Mouse (Mus musculus): ENCODE measurements around the gene Taf3. TPM values are rescaled to one million over a fixed set of nuclear protein-coding genes. Genes with fewer than 3 reads are reported as not detected.

Taf3 gene
- polyA plus RNA-seq (2015; fragmentation: Nextera tagmentation; extraction: Ambion mirVana): 11.7 and 13.3 TPM in 2 replicates

GRCm38 (mm10) chr2:10048461-10048860, at the start of gene Taf3:
Taf3 (minus strand) TSS chr2:10048596.
- Histone ChIP-seq H3K27ac (ENCODE audit: low read length) (peak within 1 kb of the TSS; percentile 31; the same call in 1 of the 2 replicates), H3K27me3 (ENCODE audit: control insufficient read depth, insufficient read depth, low read depth, low read length) (no peaks in the 10 kb centered on the region), H3K9ac (ENCODE audit: low read length) (peak within 1 kb of the TSS; percentile 89), H3K4me2 (ENCODE audit: low read depth, low read length) (peak within 1 kb of the TSS; percentile 85), H3K4me1 (replicated peaks; ENCODE audit: control insufficient read depth, insufficient read depth, low read length) (peaks cover 5% of the 10 kb centered on the region; the same call in 1 of the 2 replicates), H3K4me3 (ENCODE audit: low read length) (peak within 1 kb of the TSS; percentile 94), H3K9me3 (ENCODE audit: control insufficient read depth, low read length) (no peaks in the 10 kb centered on the region), H3K36me3 (ENCODE audit: control insufficient read depth, insufficient read depth, low read length) (no peaks in the 10 kb centered on the region)
- under 1% methylated on average over 32 of the region's 36 CpGs for WGBS
- ATAC-seq (ENCODE audit: low read depth): peak; percentile 95

GRCm38 (mm10) chr2:10094327-10095100, 46.1 kb upstream of the Taf3 start:
- H3K4me2 ChIP-seq (ENCODE audit: low read depth, low read length): no peak overlapping the region
- no peaks in the 10 kb centered on the region for H3K27me3 ChIP-seq (ENCODE audit: control insufficient read depth, insufficient read depth, low read depth, low read length)
- H3K4me1 ChIP-seq (replicated peaks; ENCODE audit: control insufficient read depth, insufficient read depth, low read length): no peaks in the 10 kb centered on the region
- no peak for ATAC-seq (ENCODE audit: low read depth)
- no peak overlapping the region for H3K27ac ChIP-seq (ENCODE audit: low read length)
- peaks cover 27% of the 10 kb centered on the region for H3K36me3 ChIP-seq (ENCODE audit: control insufficient read depth, insufficient read depth, low read length)
- no peaks in the 10 kb centered on the region for H3K9me3 ChIP-seq (ENCODE audit: control insufficient read depth, low read length)
- 66% methylated on average over 14 of the region's 14 CpGs for WGBS
- H3K9ac ChIP-seq (ENCODE audit: low read length): no peak overlapping the region
- H3K4me3 ChIP-seq (ENCODE audit: low read length): no peak overlapping the region

- Histone ChIP-seq H3K9ac (ENCODE audit: low read length) (no peak overlapping the region), H3K27me3 (ENCODE audit: control insufficient read depth, insufficient read depth, low read depth, low read length) (no peaks in the 10 kb centered on the region), H3K36me3 (ENCODE audit: control insufficient read depth, insufficient read depth, low read length) (peaks cover 30% of the 10 kb centered on the region), H3K27ac (ENCODE audit: low read length) (no peak overlapping the region), H3K9me3 (ENCODE audit: control insufficient read depth, low read length) (no peaks in the 10 kb centered on the region), H3K4me3 (ENCODE audit: low read length) (no peak overlapping the region), H3K4me2 (ENCODE audit: low read depth, low read length) (no peak overlapping the region), H3K4me1 (replicated peaks; ENCODE audit: control insufficient read depth, insufficient read depth, low read length) (no peaks in the 10 kb centered on the region)
- ATAC-seq (ENCODE audit: low read depth): no peak
- WGBS: 84% methylated on average over 8 of the region's 8 CpGs
These were observed 39.0 kb upstream of the Taf3 start for GRCm38 (mm10) chr2:10087256-10087850.

- Histone ChIP-seq H3K4me2 (ENCODE audit: low read depth, low read length) (no peak overlapping the region), H3K36me3 (ENCODE audit: control insufficient read depth, insufficient read depth, low read length) (peaks cover 8% of the 10 kb centered on the region), H3K27me3 (ENCODE audit: control insufficient read depth, insufficient read depth, low read depth, low read length) (no peaks in the 10 kb centered on the region), H3K27ac (ENCODE audit: low read length) (no peak overlapping the region), H3K9me3 (ENCODE audit: control insufficient read depth, low read length) (no peaks in the 10 kb centered on the region), H3K4me3 (ENCODE audit: low read length) (no peak overlapping the region), H3K4me1 (replicated peaks; ENCODE audit: control insufficient read depth, insufficient read depth, low read length) (peaks cover 21% of the 10 kb centered on the region), H3K9ac (ENCODE audit: low read length) (no peak overlapping the region)
- no peak for ATAC-seq (ENCODE audit: low read depth)
- WGBS: 63% methylated on average over 1 of the region's 1 CpGs
These were observed 34.3 kb upstream of the Taf3 start for GRCm38 (mm10) chr2:10082737-10083136.

GRCm38 (mm10) chr2:10081453-10082080, 33.2 kb upstream of the Taf3 start:
- peaks cover 24% of the 10 kb centered on the region for H3K4me1 ChIP-seq (replicated peaks; ENCODE audit: control insufficient read depth, insufficient read depth, low read length)
- no peaks in the 10 kb centered on the region; the same call in 1 of the 2 replicates for H3K36me3 ChIP-seq (ENCODE audit: control insufficient read depth, insufficient read depth, low read length)
- peak overlapping the region; percentile 51 for H3K9ac ChIP-seq (ENCODE audit: low read length)
- H3K27ac ChIP-seq (ENCODE audit: low read length): no peak overlapping the region
- no peak for ATAC-seq (ENCODE audit: low read depth)
- H3K9me3 ChIP-seq (ENCODE audit: control insufficient read depth, low read length): no peaks in the 10 kb centered on the region
- peak overlapping the region; percentile 85 for H3K4me2 ChIP-seq (ENCODE audit: low read depth, low read length)
- H3K4me3 ChIP-seq (ENCODE audit: low read length): peak overlapping the region; percentile 66
- 71% methylated on average over 5 of the region's 5 CpGs for WGBS
- no peaks in the 10 kb centered on the region for H3K27me3 ChIP-seq (ENCODE audit: control insufficient read depth, insufficient read depth, low read depth, low read length)

- Histone ChIP-seq H3K9me3 (ENCODE audit: control insufficient read depth, low read length) (no peaks in the 10 kb centered on the region), H3K27me3 (ENCODE audit: control insufficient read depth, insufficient read depth, low read depth, low read length) (no peaks in the 10 kb centered on the region), H3K4me3 (ENCODE audit: low read length) (peak within 1 kb of the TSS; percentile 66), H3K9ac (ENCODE audit: low read length) (peak within 1 kb of the TSS; percentile 90), H3K4me1 (replicated peaks; ENCODE audit: control insufficient read depth, insufficient read depth, low read length) (peaks cover 24% of the 10 kb centered on the region), H3K4me2 (ENCODE audit: low read depth, low read length) (peak within 1 kb of the TSS; percentile 85), H3K27ac (ENCODE audit: low read length) (peak within 1 kb of the TSS; percentile 75), H3K36me3 (ENCODE audit: control insufficient read depth, insufficient read depth, low read length) (no peaks in the 10 kb centered on the region)
- WGBS: under 1% methylated on average over 61 of the region's 61 CpGs
- ATAC-seq (ENCODE audit: low read depth): peak; percentile 98
These were observed 32.1 kb upstream of the Taf3 start, which contains the start of the genes Atp5c1 and Kin for GRCm38 (mm10) chr2:10080310-10081010. Atp5c1 (minus strand) TSS chr2:10080510. Kin (plus strand) TSS chr2:10080593.

GRCm38 (mm10) chr2:10079745-10080309, 31.4 kb upstream of the Taf3 start:
- Histone ChIP-seq H3K9me3 (ENCODE audit: control insufficient read depth, low read length) (no peaks in the 10 kb centered on the region), H3K27ac (ENCODE audit: low read length) (peak overlapping the region; percentile 75), H3K9ac (ENCODE audit: low read length) (peak overlapping the region; percentile 90), H3K4me3 (ENCODE audit: low read length) (peak overlapping the region; percentile 66), H3K36me3 (ENCODE audit: control insufficient read depth, insufficient read depth, low read length) (no peaks in the 10 kb centered on the region), H3K4me1 (replicated peaks; ENCODE audit: control insufficient read depth, insufficient read depth, low read length) (peaks cover 24% of the 10 kb centered on the region), H3K27me3 (ENCODE audit: control insufficient read depth, insufficient read depth, low read depth, low read length) (no peaks in the 10 kb centered on the region), H3K4me2 (ENCODE audit: low read depth, low read length) (peak overlapping the region; percentile 62)
- ATAC-seq (ENCODE audit: low read depth): peak; percentile 3; the same call in 1 of the 2 replicates
- under 1% methylated on average over 28 of the region's 28 CpGs for WGBS

- Histone ChIP-seq H3K4me2 (ENCODE audit: low read depth, low read length) (no peak overlapping the region), H3K27me3 (ENCODE audit: control insufficient read depth, insufficient read depth, low read depth, low read length) (no peaks in the 10 kb centered on the region), H3K9ac (ENCODE audit: low read length) (no peak overlapping the region), H3K36me3 (ENCODE audit: control insufficient read depth, insufficient read depth, low read length) (no peaks in the 10 kb centered on the region), H3K27ac (ENCODE audit: low read length) (no peak overlapping the region), H3K9me3 (ENCODE audit: control insufficient read depth, low read length) (no peaks in the 10 kb centered on the region), H3K4me1 (replicated peaks; ENCODE audit: control insufficient read depth, insufficient read depth, low read length) (peaks cover 23% of the 10 kb centered on the region), H3K4me3 (ENCODE audit: low read length) (no peak overlapping the region)
- 66% methylated on average over 8 of the region's 8 CpGs for whole genome bisulfite sequencing
- ATAC-seq (ENCODE audit: low read depth): no peak
These were observed 28.3 kb upstream of the Taf3 start for GRCm38 (mm10) chr2:10076675-10077074.

Data from lung, embryonic 16.5 days (tissue).